Comparison of ENCODE assay signal across 31 mouse cellular contexts in genomic region chr15:101154700-101155616, GRCm38 (mm10). TPM values are rescaled to one million over a fixed set of nuclear protein-coding genes. Genes with fewer than 3 reads are reported as not detected.
DNase-seq lines count a peak whose midpoint lies in the region; ATAC-seq and TF ChIP-seq lines count a peak whose summit lies in the region.
"Had no signal": no experiment of that assay in that cellular context is flagged by ENCODE, and none has a peak within 500 bp of the region (broad histone marks: within the 10 kb centered on the region; RNA-seq: fewer than 3 reads in every experiment).

No protein-coding gene starts in this region.

- TF ChIP-seq EP300 in stomach, postnatal 0 days (optimal IDR thresholded peaks at IDR 0.05), result no peak

- no peak overlapping the region for H3K4me3 ChIP-seq in intestine, postnatal 0 days (ENCODE audit: low read depth, low read length)
- H3K4me3 ChIP-seq in intestine, embryonic 15.5 days (replicated peaks), result no peak overlapping the region
- H3K4me3 ChIP-seq in stomach, embryonic 16.5 days (replicated peaks; ENCODE audit: low read length), result no peak overlapping the region
- H3K4me3 ChIP-seq in stomach, postnatal 0 days (ENCODE audit: low read depth, low read length), result no peak overlapping the region
- H3K4me3 ChIP-seq in cerebellum, adult 2 months (replicated peaks; ENCODE audit: insufficient read depth, low read depth, low read length), result no peak overlapping the region
- H3K4me3 ChIP-seq in midbrain, embryonic 15.5 days, result no peak overlapping the region
- H3K4me3 ChIP-seq: forebrain, embryonic 13.5 days; hindbrain, embryonic 15.5 days; limb, embryonic 13.5 days; liver, embryonic 15.5 days; myocyte; neural tube, embryonic 13.5 days had no signal

- no peak for TF ChIP-seq POLR2A in cerebellum, adult 2 months (IDR thresholded peaks at IDR 0.05; ENCODE audit: borderline replicate concordance, insufficient read depth, low read length)

- H3K27ac ChIP-seq in intestine, postnatal 0 days (ENCODE audit: low read depth, low read length), result no peak overlapping the region
- H3K27ac ChIP-seq in intestine, embryonic 15.5 days, result no peak overlapping the region
- H3K27ac ChIP-seq in stomach, embryonic 16.5 days (ENCODE audit: low read length), result no peak overlapping the region; the same call in 1 of the 2 replicates
- H3K27ac ChIP-seq in stomach, postnatal 0 days (replicated peaks), result no peak overlapping the region
- no peak overlapping the region for H3K27ac ChIP-seq in cerebellum, adult 2 months (ENCODE audit: insufficient read depth, low read length)
- no peak overlapping the region for H3K27ac ChIP-seq in midbrain, embryonic 15.5 days
- H3K27ac ChIP-seq: forebrain, embryonic 13.5 days; hindbrain, embryonic 15.5 days; limb, embryonic 13.5 days; liver, embryonic 15.5 days; neural tube, embryonic 13.5 days had no signal

- H3K9ac ChIP-seq in intestine, postnatal 0 days (ENCODE audit: low read depth, low read length), result no peak overlapping the region
- H3K9ac ChIP-seq in intestine, embryonic 15.5 days, result no peak overlapping the region
- no peak overlapping the region for H3K9ac ChIP-seq in stomach, embryonic 16.5 days (ENCODE audit: low read length)
- H3K9ac ChIP-seq in stomach, postnatal 0 days (ENCODE audit: low read length), result no peak overlapping the region
- no peak overlapping the region for H3K9ac ChIP-seq in midbrain, embryonic 15.5 days
- H3K9ac ChIP-seq: forebrain, embryonic 13.5 days; hindbrain, embryonic 15.5 days; limb, embryonic 13.5 days; liver, embryonic 15.5 days; neural tube, embryonic 13.5 days had no signal

- 75% methylated on average over 7 of the region's 7 CpGs for WGBS in intestine, postnatal 0 days
- WGBS in intestine, embryonic 15.5 days, result 78% methylated on average over 7 of the region's 7 CpGs
- WGBS in stomach, embryonic 16.5 days, result 71% methylated on average over 7 of the region's 7 CpGs
- WGBS in stomach, postnatal 0 days, result 69% methylated on average over 7 of the region's 7 CpGs
- WGBS in cerebellum, adult 2 months, result 81% methylated on average over 7 of the region's 7 CpGs
- 79% methylated on average over 7 of the region's 7 CpGs for WGBS in midbrain, embryonic 15.5 days

- 0 out of 2 replicates have a peak, but pooled peaks have one; percentile 15 for ATAC-seq in intestine, postnatal 0 days
- no peak for ATAC-seq in intestine, embryonic 15.5 days
- ATAC-seq in stomach, embryonic 16.5 days (ENCODE audit: insufficient read depth, low FRiP score), result 0 out of 2 replicates have a peak, but pooled peaks have one; percentile 25
- ATAC-seq in stomach, postnatal 0 days (ENCODE audit: low FRiP score, low TSS enrichment), result no peak
- ATAC-seq in hematopoietic stem cell, adult 5-6 weeks (replicated peaks in 1 of 2; ENCODE audit: insufficient read depth in 1 of 2, low FRiP score in 2 of 2, low TSS enrichment in 1 of 2, low read depth in 1 of 2, poor library complexity in 2 of 2, severe bottlenecking in 2 of 2), result peak; percentile 62 to 65
- ATAC-seq in midbrain, embryonic 15.5 days (replicated peaks), result no peak
- ATAC-seq: activated CD4-positive, CD25-positive, alpha-beta regulatory T cell, adult 4 months; forebrain, embryonic 13.5 days had no signal

- H3K27me3 ChIP-seq in intestine, postnatal 0 days (replicated peaks; ENCODE audit: control insufficient read depth, insufficient read depth, low read length), result no peaks in the 10 kb centered on the region
- no peaks in the 10 kb centered on the region for H3K27me3 ChIP-seq in intestine, embryonic 15.5 days (replicated peaks)
- no peaks in the 10 kb centered on the region for H3K27me3 ChIP-seq in stomach, embryonic 16.5 days (ENCODE audit: control insufficient read depth, insufficient read depth, low read length)
- no peaks in the 10 kb centered on the region for H3K27me3 ChIP-seq in stomach, postnatal 0 days (ENCODE audit: control insufficient read depth, insufficient read depth, low read length)
- H3K27me3 ChIP-seq in cerebellum, adult 2 months (ENCODE audit: control insufficient read depth, insufficient read depth, low read length), result no peaks in the 10 kb centered on the region
- no peaks in the 10 kb centered on the region for H3K27me3 ChIP-seq in midbrain, embryonic 15.5 days (replicated peaks)
- H3K27me3 ChIP-seq: CH12.LX; forebrain, embryonic 13.5 days; hindbrain, embryonic 15.5 days; limb, embryonic 13.5 days; liver, embryonic 15.5 days; neural tube, embryonic 13.5 days had no signal

- H3K9me3 ChIP-seq in intestine, postnatal 0 days (ENCODE audit: control insufficient read depth), result no peaks in the 10 kb centered on the region
- H3K9me3 ChIP-seq in intestine, embryonic 15.5 days, result no peaks in the 10 kb centered on the region
- H3K9me3 ChIP-seq in stomach, embryonic 16.5 days (replicated peaks; ENCODE audit: control insufficient read depth, low read length), result no peaks in the 10 kb centered on the region; the same call in 1 of the 2 replicates
- H3K9me3 ChIP-seq in stomach, postnatal 0 days (ENCODE audit: control insufficient read depth, low read length), result no peaks in the 10 kb centered on the region
- no peaks in the 10 kb centered on the region for H3K9me3 ChIP-seq in midbrain, embryonic 15.5 days
- H3K9me3 ChIP-seq: hindbrain, embryonic 15.5 days; liver, embryonic 15.5 days had no signal

- TF ChIP-seq CTCF in intestine, postnatal 0 days (IDR thresholded peaks at IDR 0.05; ENCODE audit: low read depth), result no peak
- TF ChIP-seq CTCF in stomach, postnatal 0 days (IDR thresholded peaks at IDR 0.05; ENCODE audit: low read depth), result no peak
- TF ChIP-seq CTCF in cerebellum, adult 2 months (IDR thresholded peaks at IDR 0.05; ENCODE audit: borderline replicate concordance, insufficient read depth, low read depth, low read length), result no peak

- DNase-seq in stomach, postnatal 0 days (ENCODE audit: low spot score), result no peak
- DNase-seq in right cerebral cortex, adult 18-20 months, result no peak
- DNase-seq in cerebellum, adult 2 months, result no peak
- DNase-seq: adrenal gland, postnatal 10 days; cerebellum, adult 9-10 months; gastrocnemius, postnatal 36 days; heart, postnatal 4 days; kidney, adult 9 months; lung, postnatal 10 days; midbrain, embryonic 14.5 days; thymus, postnatal 14 days had no signal

- H3K4me1 ChIP-seq in intestine, postnatal 0 days (replicated peaks; ENCODE audit: control insufficient read depth, insufficient read depth, low read length), result no peaks in the 10 kb centered on the region
- no peaks in the 10 kb centered on the region for H3K4me1 ChIP-seq in intestine, embryonic 15.5 days (replicated peaks)
- no peaks in the 10 kb centered on the region for H3K4me1 ChIP-seq in stomach, embryonic 16.5 days (ENCODE audit: control insufficient read depth, insufficient read depth, low read length)
- no peaks in the 10 kb centered on the region for H3K4me1 ChIP-seq in stomach, postnatal 0 days (replicated peaks; ENCODE audit: control insufficient read depth, insufficient read depth)
- no peaks in the 10 kb centered on the region for H3K4me1 ChIP-seq in cerebellum, adult 2 months (ENCODE audit: control insufficient read depth, insufficient read depth, low read length)
- peaks cover 3% of the 10 kb centered on the region for H3K4me1 ChIP-seq in midbrain, embryonic 15.5 days
- H3K4me1 ChIP-seq: liver, embryonic 15.5 days had no signal

- no peak overlapping the region for H3K4me2 ChIP-seq in intestine, postnatal 0 days (replicated peaks; ENCODE audit: low read depth)
- H3K4me2 ChIP-seq in intestine, embryonic 15.5 days (replicated peaks), result no peak overlapping the region
- H3K4me2 ChIP-seq in stomach, embryonic 16.5 days (ENCODE audit: low read depth, low read length), result no peak overlapping the region
- H3K4me2 ChIP-seq in stomach, postnatal 0 days (replicated peaks; ENCODE audit: low read depth), result no peak overlapping the region
- no peak overlapping the region for H3K4me2 ChIP-seq in midbrain, embryonic 15.5 days
- H3K4me2 ChIP-seq: forebrain, embryonic 13.5 days; hindbrain, embryonic 15.5 days; limb, embryonic 13.5 days; liver, embryonic 15.5 days; neural tube, embryonic 13.5 days had no signal

- no peaks in the 10 kb centered on the region for H3K36me3 ChIP-seq in intestine, postnatal 0 days (ENCODE audit: control insufficient read depth, insufficient read depth)
- H3K36me3 ChIP-seq in intestine, embryonic 15.5 days, result no peaks in the 10 kb centered on the region
- 0 out of 2 replicates have a peak, but pooled peaks cover 3% of the 10 kb centered on the region for H3K36me3 ChIP-seq in stomach, embryonic 16.5 days (ENCODE audit: control insufficient read depth, insufficient read depth, low read length)
- no peaks in the 10 kb centered on the region for H3K36me3 ChIP-seq in stomach, postnatal 0 days (ENCODE audit: control insufficient read depth, insufficient read depth, low read length)
- no peaks in the 10 kb centered on the region for H3K36me3 ChIP-seq in midbrain, embryonic 15.5 days (replicated peaks)
- H3K36me3 ChIP-seq: G1E; hindbrain, embryonic 15.5 days; limb, embryonic 13.5 days; liver, embryonic 15.5 days; neural tube, embryonic 13.5 days had no signal

RNA-seq across cellular contexts. Expression of gene Acvr1b, which starts 18.9 kb away (rescaled TPM):
- polyA plus RNA-seq in intestine, postnatal 0 days (2015; fragmentation: Nextera tagmentation; extraction: Ambion mirVana), result 6.0 and 6.8 TPM in 2 replicates
- 9.1 and 9.3 TPM in 2 replicates for polyA plus RNA-seq in intestine, embryonic 15.5 days (2015; fragmentation: Nextera tagmentation; extraction: Ambion mirVana)
- polyA plus RNA-seq in stomach, embryonic 16.5 days (2015; fragmentation: Nextera tagmentation; extraction: Ambion mirVana), result 11.6 and 12.1 TPM in 2 replicates
- polyA plus RNA-seq in stomach, postnatal 0 days (2015; fragmentation: Nextera tagmentation; extraction: Ambion mirVana), result 6.9 and 8.1 TPM in 2 replicates
- 19.6 and 25.5 TPM in 2 replicates for total RNA-seq in hematopoietic stem cell, adult 5-6 weeks (2017)
- 54.5 and 55.2 TPM in 2 replicates for polyA plus RNA-seq in cerebellum, adult 2 months (2012; rRNA removed)
- polyA plus RNA-seq in midbrain, embryonic 15.5 days (2015; fragmentation: Nextera tagmentation; extraction: Ambion mirVana), result 23.3 and 24.9 TPM in 2 replicates
- polyA plus RNA-seq: G1E had no signal

RNA-seq across cellular contexts. Expression of gene Acvrl1, which starts 26.6 kb away (rescaled TPM):
- 13.8 and 14.6 TPM in 2 replicates for polyA plus RNA-seq in intestine, postnatal 0 days (2015; fragmentation: Nextera tagmentation; extraction: Ambion mirVana)
- polyA plus RNA-seq in intestine, embryonic 15.5 days (2015; fragmentation: Nextera tagmentation; extraction: Ambion mirVana), result 27.3 and 27.6 TPM in 2 replicates
- polyA plus RNA-seq in stomach, embryonic 16.5 days (2015; fragmentation: Nextera tagmentation; extraction: Ambion mirVana), result 34.9 and 39.3 TPM in 2 replicates
- 13.5 and 15.2 TPM in 2 replicates for polyA plus RNA-seq in stomach, postnatal 0 days (2015; fragmentation: Nextera tagmentation; extraction: Ambion mirVana)
- total RNA-seq in hematopoietic stem cell, adult 5-6 weeks (2017), result 2.0 and 4.8 TPM in 2 replicates
- polyA plus RNA-seq in cerebellum, adult 2 months (2012; rRNA removed), result 15.3 and 17.2 TPM in 2 replicates
- polyA plus RNA-seq in midbrain, embryonic 15.5 days (2015; fragmentation: Nextera tagmentation; extraction: Ambion mirVana), result 8.6 and 8.7 TPM in 2 replicates

RNA-seq across cellular contexts. Expression of gene Ankrd33, which starts 39.4 kb away (rescaled TPM):
- polyA plus RNA-seq in intestine, postnatal 0 days (2015; fragmentation: Nextera tagmentation; extraction: Ambion mirVana), result not detected in 2 replicates
- polyA plus RNA-seq in intestine, embryonic 15.5 days (2015; fragmentation: Nextera tagmentation; extraction: Ambion mirVana), result not detected in 2 replicates
- polyA plus RNA-seq in stomach, embryonic 16.5 days (2015; fragmentation: Nextera tagmentation; extraction: Ambion mirVana), result not detected in 2 replicates
- not detected in 2 replicates for polyA plus RNA-seq in stomach, postnatal 0 days (2015; fragmentation: Nextera tagmentation; extraction: Ambion mirVana)
- total RNA-seq in hematopoietic stem cell, adult 5-6 weeks (2017), result not detected in 2 replicates
- polyA plus RNA-seq in cerebellum, adult 2 months (2012; rRNA removed), result 0.10 and 0.33 TPM in 2 replicates
- polyA plus RNA-seq in midbrain, embryonic 15.5 days (2015; fragmentation: Nextera tagmentation; extraction: Ambion mirVana), result not detected in 2 replicates
- total RNA-seq: CH12.LX; G1E; gastrocnemius, adult 18-20 months; gastrocnemius, postnatal 36 days; heart, postnatal 4 days had no signal
- polyA plus RNA-seq: activated CD4-positive, CD25-positive, alpha-beta regulatory T cell, adult 4 months; brain, embryonic 14.5 days; cortical plate, adult 2 months; embryonic facial prominence, embryonic 14.5 days; forebrain, embryonic 13.5 days; G1E; heart, embryonic 16.5 days; hindbrain, embryonic 15.5 days; intestine, embryonic 14.5 days; limb, embryonic 13.5 days; liver, embryonic 15.5 days; midbrain, embryonic 14.5 days; myocyte; neural tube, embryonic 13.5 days had no signal

Comparison
In these comparisons a context has a peak if more than half of its experiments do, and no peak if none do; other contexts are left out.
1. ATAC-seq: peak in intestine, postnatal 0 days (single experiment), stomach, embryonic 16.5 days (single experiment) and hematopoietic stem cell, adult 5-6 weeks (2 of 2); none in intestine, embryonic 15.5 days (single experiment), stomach, postnatal 0 days (single experiment) and midbrain, embryonic 15.5 days (single experiment).